Mouse (Mus musculus) 3134 (cell line): ENCODE measurements at regions not wholly inside any gene's neighbourhood (a gene's known extent, or its start where the extent isn't known, plus 50 kb on each side); places are given as distances from the start of the nearest gene placed in this dataset.
A peak's percentile ranks its signal among the peaks of the same experiment; 100 is the strongest.

ENCODE experiments used
- DNase-seq: peaks from one replicate; pipeline ENCODE4 v3.0.0-alpha.2; 2011; ENCODE audit warnings: low spot score; ENCODE audit not compliant: insufficient read length; ENCODE audit errors: extremely low read depth

DNA sequence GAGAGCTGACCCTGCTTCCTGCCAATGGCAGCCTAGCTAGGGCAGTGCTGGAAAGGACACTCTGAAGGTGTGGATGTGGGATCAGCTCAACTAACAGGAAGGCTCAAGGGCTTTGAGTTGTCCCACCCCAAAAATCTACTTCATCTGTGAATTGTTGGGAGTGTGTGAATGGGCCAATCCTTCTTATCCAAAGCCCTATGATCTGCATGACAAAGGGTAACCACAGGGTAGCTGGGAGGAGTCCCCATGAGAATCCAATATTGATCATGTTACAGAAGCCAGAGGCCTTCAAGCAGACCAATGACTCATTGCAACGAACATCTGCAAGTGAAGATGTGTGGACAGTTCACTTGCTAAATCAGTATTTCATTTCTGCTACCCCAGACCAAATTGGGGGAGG is 51.1 kb upstream of the Adra1b start:
- no peak for DNase-seq

DNA sequence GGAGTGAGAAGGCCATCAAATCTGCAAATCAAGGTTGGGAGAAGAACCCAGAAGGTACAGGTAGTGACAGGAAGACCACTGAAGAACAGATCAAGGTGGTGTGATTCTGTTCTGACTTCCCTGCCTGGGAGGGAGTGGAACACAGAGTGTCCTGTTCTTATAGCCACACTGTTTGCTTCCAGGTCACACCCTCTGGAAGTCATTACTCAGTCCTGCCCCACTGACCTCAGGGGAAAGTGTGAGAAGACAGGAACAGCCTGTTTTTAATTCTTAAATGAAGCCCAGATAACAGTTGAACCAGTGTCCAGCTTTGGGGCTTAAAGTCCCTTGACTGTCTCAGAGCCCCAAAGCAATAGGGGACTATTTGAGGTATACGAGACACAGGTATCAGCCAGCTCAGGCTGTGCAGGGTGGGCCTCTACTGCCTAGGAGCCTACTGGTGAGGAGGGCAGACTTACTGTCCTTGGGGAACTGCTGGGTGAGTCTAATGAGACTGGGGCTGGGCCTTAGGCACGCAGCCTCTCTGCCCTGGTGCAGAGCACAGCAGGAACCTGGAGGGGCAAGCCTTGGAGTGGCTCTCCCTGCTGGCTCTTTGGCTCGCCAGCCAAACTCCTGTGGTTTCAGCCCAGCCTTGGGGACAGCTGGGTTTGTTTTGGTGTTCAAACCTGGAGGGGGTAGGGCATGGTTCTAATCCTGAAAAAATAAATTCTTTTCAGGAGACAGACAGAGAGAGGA is 57.4 kb upstream of the Adra1b start:
- peak; percentile 79 for DNase-seq

DNA sequence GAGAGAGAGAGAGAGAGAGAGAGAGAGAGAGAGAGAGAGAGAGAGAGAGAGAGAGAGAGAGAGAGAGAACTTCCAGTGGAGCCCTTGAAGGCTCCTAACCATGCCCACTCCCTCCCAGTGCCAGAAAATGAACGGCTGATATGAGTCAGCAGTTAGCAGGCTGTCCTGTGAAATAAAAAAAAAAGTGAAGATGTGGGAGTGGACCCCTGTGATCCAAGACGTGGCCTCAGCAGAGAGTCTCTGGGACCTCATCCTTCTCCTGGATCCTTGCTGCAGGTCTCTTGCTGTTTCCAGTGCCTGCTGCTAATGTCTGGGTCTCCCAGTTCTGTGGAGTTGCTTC is 57.9 kb upstream of the Adra1b start:
- DNase-seq, result no peak

DNA sequence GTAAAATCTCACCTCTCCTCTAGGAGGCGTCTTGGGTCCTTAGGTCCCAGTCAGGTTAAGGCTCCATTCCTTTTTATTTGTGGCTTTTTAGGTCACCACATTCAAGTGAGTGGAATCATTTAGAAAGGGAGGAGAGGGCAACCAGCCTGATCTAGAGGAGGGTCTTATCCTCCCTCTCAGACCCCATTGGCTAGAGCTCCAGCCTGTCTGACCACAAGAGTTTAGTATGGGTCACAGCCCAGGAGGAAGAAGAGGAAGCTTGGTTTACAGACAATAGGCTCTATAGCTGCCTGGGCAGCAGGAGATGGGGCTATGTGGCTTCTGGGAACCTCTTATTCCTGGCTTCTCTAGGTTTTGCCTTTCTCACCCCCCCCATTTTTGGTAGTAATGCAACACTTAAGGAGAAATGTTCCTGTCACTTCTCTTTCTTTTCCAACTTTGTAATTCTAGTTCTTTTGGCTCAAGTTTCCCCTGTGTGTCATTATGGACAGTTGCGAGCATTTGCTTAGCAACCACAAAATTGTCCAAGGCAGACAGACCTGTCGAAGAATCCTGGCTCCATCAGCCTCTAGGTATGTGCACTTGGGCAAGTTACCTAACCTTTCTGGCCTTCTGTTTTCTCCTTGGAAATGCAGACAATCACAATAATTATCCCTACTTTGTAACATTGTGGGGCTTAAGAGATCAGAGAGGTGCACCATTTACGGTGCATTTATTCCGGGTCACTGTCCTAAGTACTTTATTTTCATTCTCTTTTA is 59.5 kb upstream of the Adra1b start:
- peak; percentile 30 for DNase-seq

DNA sequence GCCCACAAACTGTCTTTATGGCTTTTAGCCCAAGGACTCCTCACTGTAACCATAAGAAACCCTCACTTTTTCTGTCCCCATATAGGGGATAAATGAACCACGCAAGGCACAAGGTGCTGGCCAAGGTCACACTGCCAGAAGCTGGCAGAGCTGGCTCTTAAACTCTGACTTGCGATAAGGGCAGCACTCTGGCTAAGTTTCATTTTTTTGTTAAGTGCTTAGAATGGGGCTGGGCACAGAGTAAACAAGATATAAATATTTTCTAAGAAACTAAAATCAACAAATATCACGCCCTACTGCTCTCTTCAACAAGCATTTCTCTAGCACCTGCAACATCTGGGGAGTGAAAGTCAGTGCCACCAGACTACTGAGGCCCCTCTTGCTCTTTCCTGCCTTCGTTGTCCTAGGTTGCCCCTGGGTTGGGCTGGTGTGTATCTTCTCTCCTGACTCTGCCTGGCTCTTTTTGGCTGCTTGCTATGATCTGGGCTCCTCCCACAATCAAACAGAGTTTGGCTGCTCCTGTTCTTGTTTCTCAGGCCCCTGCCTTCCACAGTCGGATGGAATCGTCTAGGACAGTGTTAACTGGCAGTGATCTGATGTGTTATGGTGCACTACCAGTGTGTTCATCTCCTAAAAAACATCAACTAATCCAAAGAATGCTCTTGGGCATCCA is 60.5 kb upstream of the Adra1b start:
- DNase-seq, result no peak

DNA sequence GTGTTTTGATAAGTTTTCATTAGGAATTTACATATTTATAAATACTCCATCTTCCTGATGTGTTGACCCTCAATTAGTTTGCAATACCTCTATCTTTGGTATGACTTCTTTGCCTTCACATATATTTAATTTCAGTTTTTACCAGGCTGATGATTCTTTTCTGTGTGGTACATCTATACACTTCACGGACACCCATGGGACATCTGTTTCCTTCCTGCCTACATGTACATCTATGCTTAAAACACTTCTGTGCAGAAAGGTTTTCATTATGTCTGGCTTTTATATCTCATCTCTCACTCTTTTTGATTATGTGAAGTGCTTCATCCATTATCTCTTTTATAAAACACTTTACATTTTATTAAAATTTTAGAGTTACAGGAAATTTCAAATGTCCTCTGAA is 66.8 kb upstream of the Adra1b start:
- DNase-seq, result no peak

DNA sequence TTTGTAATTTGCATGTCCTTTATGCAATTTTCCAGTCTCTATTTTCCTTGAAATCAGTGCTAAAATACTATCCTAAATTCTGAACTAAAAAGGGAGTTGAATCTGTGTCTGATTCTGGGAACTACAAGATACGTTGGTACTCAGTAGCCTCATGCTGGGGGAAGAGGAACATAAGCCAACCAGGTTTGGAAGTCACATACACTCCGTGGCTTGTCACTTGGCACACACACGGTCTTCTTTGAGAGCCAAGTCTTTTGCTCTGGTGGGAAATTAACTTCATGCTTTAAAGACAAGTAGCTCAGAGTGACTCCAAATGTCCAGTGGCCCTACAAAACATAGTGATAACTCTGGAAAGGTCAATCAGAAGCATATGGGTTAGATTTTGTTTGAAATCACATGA is 70.9 kb upstream of the Adra1b start:
- DNase-seq, result no peak

DNA sequence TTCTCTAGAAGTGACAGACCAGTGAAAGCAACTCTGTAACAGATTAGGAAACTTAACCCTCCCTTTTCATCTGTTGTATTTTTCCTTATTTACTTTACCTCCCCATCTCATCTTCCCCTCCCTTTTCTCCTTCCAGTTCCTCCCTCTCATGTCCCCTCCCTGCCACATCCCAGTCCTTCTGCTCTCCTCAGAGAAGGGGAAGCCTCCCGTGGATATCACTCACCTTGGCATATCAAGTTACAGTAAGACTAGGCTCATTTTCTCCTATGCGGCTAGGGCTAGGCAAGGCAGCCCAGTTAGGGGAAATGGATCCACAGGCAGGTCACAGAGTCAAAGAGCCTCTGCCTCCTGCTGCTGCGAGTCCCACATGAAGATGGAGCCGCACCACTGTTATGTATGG is 75.0 kb upstream of the Adra1b start:
- DNase-seq, result no peak

DNA sequence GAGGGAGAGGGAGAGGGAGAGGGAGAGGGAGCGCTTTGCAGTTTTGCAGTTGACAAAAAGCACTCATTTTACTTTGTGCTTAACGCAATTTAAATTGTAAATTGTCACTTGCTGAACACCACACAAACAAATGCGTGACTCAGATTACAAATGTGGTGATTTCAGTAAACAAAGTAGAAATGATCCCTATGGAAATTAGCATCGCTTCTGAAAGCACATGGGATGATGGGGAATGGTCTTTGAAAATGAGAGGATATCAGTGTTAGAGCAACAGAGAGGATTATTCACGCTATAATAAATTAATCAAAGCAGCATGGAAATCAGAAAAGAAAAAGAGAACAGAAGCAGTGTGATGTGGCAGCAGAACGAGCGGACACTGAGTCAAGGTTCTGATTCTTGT is 78.4 kb upstream of the Adra1b start:
- DNase-seq, result no peak

DNA sequence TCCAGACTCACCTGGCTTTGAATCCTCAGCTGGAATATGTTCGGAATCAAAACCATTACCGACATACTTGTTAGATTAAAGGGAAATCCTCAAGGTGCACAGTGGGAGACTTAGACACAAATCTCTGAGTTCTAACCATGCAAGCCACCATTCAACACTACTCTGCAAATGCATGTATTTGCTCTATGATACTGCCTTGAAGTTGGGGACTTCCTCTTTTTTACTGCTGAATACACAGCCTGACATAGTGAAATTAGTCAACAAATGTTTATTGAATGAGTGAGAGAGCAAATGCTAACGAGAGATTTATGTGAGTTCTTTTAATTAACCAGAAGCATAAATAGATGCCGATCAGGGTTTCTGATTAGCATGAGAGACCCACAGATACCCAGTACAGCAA is 79.4 kb upstream of the Adra1b start:
- no peak for DNase-seq

DNA sequence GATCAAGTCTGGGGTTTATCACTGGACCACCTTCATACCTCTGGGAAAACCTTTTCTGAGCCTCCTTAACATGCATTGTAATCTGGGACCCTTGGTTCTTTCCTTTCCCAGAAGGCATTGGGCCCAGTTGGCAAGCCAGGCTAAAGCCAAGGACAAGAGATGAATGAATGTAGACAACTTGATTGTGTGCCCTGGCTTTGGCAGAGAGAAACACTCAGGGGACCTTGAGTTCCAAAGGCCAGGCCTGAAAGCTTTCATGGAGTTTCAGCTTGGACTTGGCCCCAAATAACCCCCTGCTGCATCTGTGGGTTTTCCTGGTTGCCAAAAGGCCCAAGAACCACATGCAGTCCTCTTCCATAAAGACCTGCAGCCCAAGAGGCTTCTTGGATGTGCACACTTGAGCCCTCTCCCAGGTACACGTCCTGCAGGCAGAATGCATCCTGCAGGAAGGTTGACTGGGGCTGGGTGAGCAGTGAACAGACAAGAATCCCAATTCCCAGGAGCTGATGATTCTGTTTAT is 89.0 kb upstream of the Adra1b start:
- DNase-seq, result no peak

DNA sequence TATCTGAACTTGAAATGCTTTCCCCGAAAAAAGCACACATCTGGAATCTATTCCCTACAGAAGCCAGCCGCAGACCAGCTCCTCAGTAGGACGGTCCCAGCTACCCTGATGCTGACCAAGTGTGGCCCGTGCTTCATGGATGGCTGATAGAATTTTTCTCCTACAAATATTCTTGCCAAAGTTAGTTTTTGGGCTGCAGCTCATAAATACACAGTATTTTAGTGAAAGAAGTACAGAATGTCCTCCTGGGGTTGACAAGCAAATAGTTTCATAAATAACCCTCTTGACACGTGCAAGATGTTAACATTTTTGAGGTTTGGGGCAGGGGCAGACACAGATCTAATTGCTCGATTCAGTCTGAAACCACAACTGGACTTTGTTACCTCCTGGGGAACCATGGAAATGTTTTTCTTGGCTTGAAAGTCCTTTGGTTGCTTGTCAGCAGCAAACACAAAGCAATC is 91.0 kb upstream of the Adra1b start:
- DNase-seq, result peak; percentile 34

DNA sequence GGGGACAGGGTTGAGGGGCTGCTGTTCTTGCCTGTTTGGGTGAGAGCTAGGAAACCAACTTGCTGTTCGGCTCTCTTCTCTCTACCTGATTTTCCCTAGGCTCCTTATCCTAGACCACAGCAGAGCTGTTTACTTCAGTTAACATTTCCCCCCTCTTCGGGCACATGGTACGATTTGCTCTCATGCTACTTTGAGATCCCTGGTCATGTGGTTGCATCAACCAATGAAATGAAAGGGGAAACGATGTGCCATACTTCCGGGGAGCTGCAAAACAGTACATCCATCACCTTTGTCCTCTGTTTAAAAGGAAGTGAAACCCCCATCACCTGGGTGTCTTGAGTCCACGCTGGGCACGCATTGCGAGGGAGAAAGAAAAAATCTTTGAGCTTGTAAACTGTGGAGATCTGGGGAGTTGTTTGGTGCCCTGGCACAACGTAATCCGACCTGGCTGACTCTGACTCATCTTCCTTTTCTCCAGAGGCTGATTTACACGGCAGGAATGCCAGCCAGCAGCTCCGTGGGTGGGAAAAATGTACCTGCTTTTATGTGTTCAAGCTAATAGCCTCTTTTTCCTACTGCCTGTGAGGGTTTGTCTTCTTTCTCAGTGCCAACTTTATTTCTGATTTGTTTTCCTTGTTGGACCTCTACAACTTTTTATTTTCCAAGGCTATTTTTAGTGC is 97.2 kb upstream of the Adra1b start:
- DNase-seq, result peak; percentile 58

DNA sequence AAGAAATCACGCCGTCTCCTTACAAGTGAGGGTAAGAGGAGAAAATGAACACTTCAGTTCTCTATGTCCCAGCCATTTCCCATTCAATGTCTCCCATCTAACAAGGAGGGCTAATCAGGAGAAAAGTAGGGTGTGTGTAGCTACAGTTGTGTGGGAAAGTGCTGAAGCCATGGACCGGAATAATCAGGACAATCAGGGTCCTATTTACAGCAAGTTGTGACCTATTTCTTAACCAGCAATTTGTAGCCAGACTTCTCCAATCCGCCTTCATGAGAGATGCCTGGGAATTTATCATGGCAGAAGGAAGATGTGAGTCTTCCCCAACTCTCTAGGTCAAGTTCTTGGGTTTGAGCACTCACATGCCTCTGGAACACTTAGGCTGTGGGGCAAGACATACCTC is 99.0 kb upstream of the Adra1b start:
- DNase-seq, result no peak

DNA sequence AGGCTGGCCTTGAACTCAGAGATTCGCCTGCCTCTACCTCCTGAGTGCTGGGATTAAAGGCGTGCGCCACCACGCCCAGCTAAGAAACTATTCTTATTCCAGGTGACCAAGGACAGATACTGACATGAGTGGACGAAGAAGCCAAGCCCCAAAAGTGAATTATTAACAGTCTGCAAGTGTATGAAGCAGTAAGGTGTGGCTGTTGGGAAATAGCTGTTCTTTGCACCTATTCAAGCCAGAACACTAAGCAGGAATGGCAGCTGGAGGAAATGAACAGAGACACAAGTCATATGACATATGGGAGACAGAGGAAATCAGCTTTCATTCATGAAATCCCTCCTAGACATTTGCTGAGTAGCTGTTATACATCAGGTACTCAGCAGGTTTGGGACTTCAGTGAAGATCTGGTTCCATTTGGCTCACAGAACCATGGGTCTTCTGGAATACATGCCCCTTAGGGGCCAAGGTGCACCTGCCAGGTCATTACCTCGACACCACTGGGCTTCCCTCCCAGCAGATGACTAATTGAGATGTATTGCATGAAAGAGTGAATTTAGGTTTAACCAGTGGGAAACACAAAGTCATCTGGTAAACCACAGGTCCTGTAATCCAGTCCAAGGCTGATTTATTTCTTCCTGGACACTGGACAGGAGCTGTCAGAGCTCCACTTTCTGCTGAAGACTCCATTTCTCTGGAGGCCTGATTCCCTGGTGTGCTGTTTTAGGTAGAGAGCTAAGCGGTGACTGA is 101.0 kb upstream of the Adra1b start:
- no peak for DNase-seq

DNA sequence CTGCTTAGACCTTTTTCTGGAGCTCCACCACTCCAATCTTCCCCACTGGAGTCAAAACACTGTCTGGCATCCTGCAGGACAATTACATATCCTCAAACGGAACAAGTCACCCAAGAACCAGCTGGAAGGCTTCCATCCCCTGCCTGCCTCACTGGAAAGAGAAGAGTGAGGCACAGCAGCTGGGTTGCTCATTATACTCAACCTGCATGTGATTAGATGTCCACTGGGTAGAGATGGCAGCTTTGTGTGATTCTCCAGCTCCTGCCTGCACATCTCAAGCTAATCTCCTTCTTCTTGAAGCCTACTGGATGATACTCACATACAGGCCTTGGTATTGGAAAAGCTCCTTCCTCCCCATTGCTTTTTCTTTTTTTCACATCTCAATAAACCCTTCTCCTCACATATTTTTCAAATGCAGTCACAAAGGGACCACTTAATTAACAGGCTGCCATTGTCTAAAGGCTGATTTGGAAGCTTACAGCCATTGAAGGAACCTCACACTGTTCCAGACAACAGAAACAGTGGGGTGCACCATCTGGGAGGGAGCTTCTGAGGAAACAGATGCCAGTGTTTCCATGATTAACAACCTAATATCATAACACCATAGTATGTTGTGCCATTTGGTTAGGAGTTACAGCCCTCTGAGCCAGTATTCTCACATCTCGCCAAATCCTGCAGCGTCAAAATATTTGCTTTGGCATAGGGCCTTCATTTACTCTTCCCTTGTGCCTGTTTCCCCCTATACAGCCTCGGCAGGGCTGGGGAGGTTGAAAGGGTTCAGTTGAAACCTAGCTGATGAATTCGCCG is 101.9 kb upstream of the Adra1b start:
- no peak for DNase-seq

DNA sequence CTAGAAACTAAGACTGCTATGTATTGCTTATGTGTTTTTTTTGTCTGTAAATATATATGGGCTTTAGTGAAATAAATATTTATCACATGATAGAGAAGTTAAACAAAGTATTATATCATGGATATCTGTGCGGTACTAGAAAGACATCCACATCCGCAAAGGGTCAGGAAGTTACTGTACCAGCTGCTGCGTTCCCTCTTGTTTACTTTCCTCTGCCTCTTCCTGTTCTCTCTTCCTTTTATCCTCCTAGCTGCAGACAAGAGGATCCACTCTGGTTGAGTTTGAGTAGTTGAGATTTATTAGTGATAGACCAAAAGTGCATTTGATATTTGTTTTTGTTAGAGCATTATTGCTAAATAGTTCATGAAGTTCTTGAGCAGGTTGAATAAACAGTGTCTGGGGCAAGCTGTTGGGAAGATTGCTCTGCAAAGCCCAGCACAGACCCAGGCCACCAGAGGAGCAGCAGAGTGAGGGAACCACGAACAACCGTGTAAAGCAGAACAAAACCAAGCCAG is 106.6 kb upstream of the Adra1b start:
- no peak for DNase-seq

DNA sequence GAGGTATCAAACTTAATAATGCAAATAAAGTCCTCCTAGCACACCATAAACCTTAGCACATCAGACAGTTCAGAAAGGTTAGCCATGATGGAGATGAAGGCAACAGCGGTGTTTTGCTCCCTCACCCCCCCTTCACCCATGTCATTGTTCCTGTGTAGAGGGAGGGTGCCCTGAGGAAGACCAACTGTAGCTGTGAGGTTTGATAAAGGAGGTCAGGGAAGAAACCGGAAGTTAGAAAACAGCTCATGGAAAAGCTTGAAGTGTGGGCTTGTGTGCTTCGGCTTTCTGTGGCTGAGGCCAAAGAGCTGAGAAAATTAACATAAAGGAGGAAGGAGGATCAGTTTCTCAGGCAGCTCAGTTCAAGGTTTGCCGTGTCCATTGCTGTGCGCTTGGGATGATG is 111.3 kb upstream of the Adra1b start:
- no peak for DNase-seq

DNA sequence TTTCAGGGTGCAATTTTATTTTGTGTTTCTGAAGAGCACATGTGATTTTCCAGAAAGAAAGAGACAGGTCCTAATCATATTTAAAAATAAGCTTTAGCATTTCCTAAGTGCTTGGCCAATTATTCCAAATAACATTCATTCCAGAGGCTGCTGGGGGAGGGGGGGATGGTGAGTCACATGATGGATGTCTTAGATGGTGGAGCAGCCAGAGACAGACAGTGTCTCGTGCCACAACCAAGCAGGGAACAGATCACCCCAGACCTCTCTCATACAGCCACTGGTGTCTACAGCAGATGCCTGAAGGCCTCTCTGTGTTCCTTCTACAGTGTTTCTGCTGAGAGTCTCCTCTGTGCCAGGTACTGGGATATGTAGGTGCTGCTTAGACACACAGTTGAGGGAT is 112.8 kb upstream of the Adra1b start:
- DNase-seq, result no peak
